Mouse (Mus musculus) brain, embryonic 14.5 days (tissue): Measurements from ENCODE around the gene Nhlrc1.

Source experiments
- CTCF ChIP-seq: fragments of 200-500 bp; IDR thresholded peaks from 2 replicates; pipeline ENCODE4 v1.5.1; 2012; ENCODE audit warnings: inconsistent platforms, mild to moderate bottlenecking, moderate library complexity, borderline replicate concordance; ENCODE audit not compliant: insufficient read depth, insufficient read length; ENCODE audit errors: extremely low read depth
- POLR2A ChIP-seq: fragments of 200-500 bp; IDR thresholded peaks from 2 replicates; pipeline ENCODE4 v1.6.1; 2012; ENCODE audit warnings: mild to moderate bottlenecking, inconsistent platforms, borderline replicate concordance; ENCODE audit not compliant: poor library complexity, insufficient read depth, insufficient read length, severe bottlenecking; ENCODE audit errors: extremely low read depth

GRCm38 (mm10) chr13:46992516-46993273 is 22.0 kb downstream of the Nhlrc1 start:
- TF ChIP-seq POLR2A (no peak), CTCF (no peak)
